Mouse (Mus musculus): Measurements from ENCODE around the gene Lrrc74a. TPM values are rescaled to one million over a fixed set of nuclear protein-coding genes. Genes with fewer than 3 reads are reported as not detected.

Lrrc74a gene
- total RNA-seq, 1 experiment: not detected

- Histone ChIP-seq H3K9me3 (ENCODE audit: control insufficient read depth, insufficient read depth, low read depth, low read length) (no peaks in the 10 kb centered on the region), H3K4me1 (ENCODE audit: control insufficient read depth in 2 of 2, insufficient read depth in 2 of 2, low read length in 2 of 2, poor library complexity in 1 of 2) (peaks cover 8 to 51% of the 10 kb centered on the region in 2 experiments; a peak in 3 of 4 replicates), H3K4me3 (ENCODE audit: insufficient read depth in 1 of 2, low read depth in 1 of 2, low read length in 2 of 2, poor library complexity in 1 of 2, severe bottlenecking in 1 of 2) (no peak overlapping the region), H3K36me3 (ENCODE audit: control insufficient read depth, insufficient read depth, low read length, poor library complexity, severe bottlenecking) (no peaks in the 10 kb centered on the region), H3K9ac (ENCODE audit: insufficient read depth, low read depth, low read length, poor library complexity, severe bottlenecking) (no peak overlapping the region), H3K27ac (ENCODE audit: insufficient read depth, low read depth, low read length, poor library complexity, severe bottlenecking) (no peak overlapping the region)
- in situ Hi-C loops (cut with MboI; ENCODE audit: low sequenced_read_pairs in 2 of 2, unreplicated experiment in 2 of 2): no loop called here
- no peak for DNase-seq (ENCODE audit: low read depth, low spot score)
- no peak for TF ChIP-seq CHD2 (IDR thresholded peaks at IDR 0.05; ENCODE audit: low read depth, low read length)
- no peak for TF ChIP-seq HCFC1 (IDR thresholded peaks at IDR 0.05; ENCODE audit: borderline replicate concordance, insufficient read depth, low read length)
- no peak for TF ChIP-seq ZC3H11A (IDR thresholded peaks at IDR 0.05; ENCODE audit: borderline replicate concordance, low read depth, low read length)
- TF ChIP-seq ZNF384 (IDR thresholded peaks at IDR 0.05; ENCODE audit: low read depth, low read length): no peak
- TF ChIP-seq MAFK (IDR thresholded peaks at IDR 0.05; ENCODE audit: insufficient read depth, low read depth, low read length): no peak
These were observed 78.6 kb downstream of the Lrrc74a start for GRCm38 (mm10) chr12:86812782-86813181.

Other genes with a start within 250 kb of the Lrrc74a start
- 4.0 and 4.8 TPM in 2 replicates for gene Vash1, start 55.7 kb upstream of the Lrrc74a start, total RNA-seq (2012; rRNA removed)
- gene Angel1, start 7.9 kb upstream of the Lrrc74a start, total RNA-seq (2012; rRNA removed): 13.7 and 21.7 TPM in 2 replicates
- 39.5 and 43.2 TPM in 2 replicates for gene Irf2bpl, start 150.4 kb downstream of the Lrrc74a start, total RNA-seq (2012; rRNA removed)
- gene Cipc, start 212.7 kb downstream of the Lrrc74a start, total RNA-seq (2012; rRNA removed): 26.5 and 27.6 TPM in 2 replicates

All from ES-E14 (cell line).